Mouse (Mus musculus) forelimb bud, embryonic 11.5 days (tissue): ENCODE results near the gene BC100530.
"Not testable (repeated sequence)": the region's sequence is repeated elsewhere in the genome, so short reads cannot be mapped to it uniquely, and the experiment has no call there.

Source experiments
- DNase-seq: peaks from one replicate; pipeline ENCODE4 v3.0.0-alpha.2; 2012; ENCODE audit warnings: low read depth, low spot score

BC100530 gene

DNA sequence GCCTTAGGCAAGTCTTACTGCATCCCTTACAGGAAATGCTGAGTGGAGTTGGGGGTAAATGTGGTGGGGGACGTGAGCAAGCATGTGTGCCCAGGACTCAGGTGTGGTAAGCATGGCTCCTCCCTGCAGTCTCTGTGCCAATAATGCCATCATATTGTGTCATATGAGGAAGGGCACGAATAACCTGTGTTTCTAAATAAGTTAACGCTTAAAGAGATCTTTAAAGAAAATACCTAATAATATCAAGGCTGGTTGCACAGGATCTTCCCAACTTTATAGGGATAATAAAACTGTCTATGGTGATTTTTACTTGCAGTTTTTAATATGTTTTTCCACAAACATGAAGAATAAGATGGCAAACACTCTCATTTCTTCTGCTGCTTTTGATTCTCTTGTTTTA, at the start of gene BC100530:
Gene BC100530, minus strand, starts transcription at position 101 of the 400 bp plus-strand sequence.
- not testable (repeated sequence) for DNase-seq

DNA sequence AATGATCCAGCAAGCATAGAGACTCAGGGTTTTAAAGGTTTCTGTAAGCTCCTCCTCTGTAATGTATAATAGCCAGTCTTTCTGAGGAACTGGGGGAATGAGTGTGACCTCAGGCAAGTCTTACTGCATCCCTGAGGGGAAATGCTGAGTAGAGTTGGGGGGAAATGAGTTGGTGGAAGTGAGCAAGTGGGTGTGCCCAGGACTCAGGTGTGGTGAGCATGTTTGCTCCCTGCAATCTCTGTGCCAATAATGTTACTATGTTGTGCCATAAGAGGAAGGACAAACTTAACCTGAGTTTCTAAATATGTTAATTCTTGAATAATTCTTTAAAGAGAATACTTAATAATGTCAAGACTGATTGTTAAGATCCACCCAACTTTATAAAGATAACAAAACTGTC, 40.8 kb upstream of the BC100530 start, which contains the start of gene Stfa2:
Gene Stfa2, minus strand, starts transcription at position 101 of the 400 bp plus-strand sequence.
- no peak for DNase-seq

DNA sequence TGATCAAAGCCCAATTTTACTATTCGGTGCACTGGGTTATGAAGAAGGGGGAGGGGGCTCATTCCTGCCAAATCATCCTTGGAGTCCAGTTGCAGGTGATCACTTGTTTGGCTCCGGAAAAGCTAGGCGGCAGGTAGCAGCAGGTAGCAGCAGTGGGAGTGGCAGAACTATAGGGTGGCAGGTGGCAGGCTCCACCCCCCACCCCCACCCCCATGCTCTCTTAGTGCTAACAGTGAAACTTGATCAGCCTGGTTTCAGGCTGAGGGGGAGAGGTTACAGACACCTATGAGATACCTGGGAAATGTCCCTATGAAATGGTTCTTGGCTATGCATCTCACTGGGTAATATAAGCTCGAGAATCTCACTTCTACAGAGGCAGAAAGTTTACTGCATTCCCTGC, 21.5 kb upstream of the BC100530 start:
- DNase-seq = no peak

GRCm38 (mm10) chr16:36337171-36337570, 30.4 kb downstream of the BC100530 start:
- no peak for DNase-seq

DNA sequence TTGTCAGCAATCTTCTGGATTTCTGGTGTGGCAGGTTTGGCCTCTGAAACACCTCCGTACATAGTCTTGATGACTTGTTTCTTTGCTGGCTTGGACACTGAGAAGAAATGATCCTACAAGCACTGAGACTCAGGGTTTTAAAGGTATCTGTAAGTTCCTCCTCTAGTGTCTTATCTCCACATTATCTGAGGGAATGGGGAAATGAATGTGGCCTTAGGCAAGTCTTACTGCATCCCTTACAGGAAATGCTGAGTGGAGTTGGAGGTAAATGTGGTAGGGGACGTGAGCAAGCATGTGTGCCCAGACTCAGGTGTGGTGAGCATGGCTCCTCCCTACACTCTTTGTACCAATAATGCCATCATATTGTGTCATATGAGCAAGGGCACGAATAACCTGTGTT, 33.3 kb downstream of the BC100530 start, which contains the start of gene BC117090:
Gene BC117090, minus strand, starts transcription at position 101 of the 400 bp plus-strand sequence.
- DNase-seq = no peak

- no peak for DNase-seq
Measured at GRCm38 (mm10) chr16:36319286-36319685, 48.3 kb downstream of the BC100530 start.

DNA sequence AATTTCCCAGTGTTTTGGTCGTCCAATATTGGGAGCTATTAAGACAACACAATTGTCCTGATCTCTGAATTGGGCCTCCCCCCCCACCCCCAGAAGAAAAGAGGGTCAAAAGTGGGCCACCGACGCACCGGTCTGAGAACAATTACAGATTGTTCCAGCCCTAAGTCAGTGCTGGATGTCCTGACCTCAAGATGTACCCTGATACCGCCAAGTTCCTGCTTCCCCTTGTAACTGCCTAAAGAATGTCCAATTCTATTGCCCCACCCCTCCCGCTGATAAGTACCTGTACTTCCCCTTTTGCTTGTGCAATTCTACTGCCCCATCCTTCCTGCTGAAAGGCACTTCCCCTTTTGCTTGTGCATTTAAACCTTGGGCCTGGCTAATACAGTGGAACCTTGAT, 51.4 kb downstream of the BC100530 start:
- not testable (repeated sequence) for DNase-seq
